Mouse (Mus musculus) thymus, adult 2 months (tissue): ENCODE data around the gene Sept7.

Experiments used
- CTCF ChIP-seq: fragments of 200-500 bp; IDR thresholded peaks from 2 replicates; pipeline ENCODE4 v1.5.1; 2012; ENCODE audit warnings: mild to moderate bottlenecking, control low read depth, low read length, moderate library complexity, borderline replicate concordance; ENCODE audit not compliant: control insufficient read depth, poor library complexity, insufficient read depth; ENCODE audit errors: extremely low read depth
- POLR2A ChIP-seq: fragments of 200-500 bp; IDR thresholded peaks from 2 replicates; pipeline ENCODE4 v1.6.1; 2012; ENCODE audit warnings: mild to moderate bottlenecking, low read length, control low read depth, moderate library complexity; ENCODE audit not compliant: control insufficient read depth, poor library complexity, insufficient read depth; ENCODE audit errors: extremely low read depth

GRCm38 (mm10) chr9:25327727-25328370 lies 75.6 kb downstream of the Sept7 start:
- TF ChIP-seq CTCF: no peak
- no peak for TF ChIP-seq POLR2A
